Mouse (Mus musculus) hindlimb bud, embryonic 11.5 days (tissue): Measurements from ENCODE around the gene Prn.
A peak's percentile ranks its signal among the peaks of the same experiment; 100 is the strongest.

Source experiments
- DNase-seq: peaks from one replicate; pipeline ENCODE4 v3.0.0-alpha.2; 2012; ENCODE audit warnings: low read depth, low spot score; ENCODE audit errors: extremely low spot score

Gene Prn

GRCm38 (mm10) chr2:131948156-131948555, 38.4 kb downstream of the Prn start:
- DNase-seq: no peak

GRCm38 (mm10) chr2:131948916-131949639, 39.3 kb downstream of the Prn start:
- no peak for DNase-seq

DNA sequence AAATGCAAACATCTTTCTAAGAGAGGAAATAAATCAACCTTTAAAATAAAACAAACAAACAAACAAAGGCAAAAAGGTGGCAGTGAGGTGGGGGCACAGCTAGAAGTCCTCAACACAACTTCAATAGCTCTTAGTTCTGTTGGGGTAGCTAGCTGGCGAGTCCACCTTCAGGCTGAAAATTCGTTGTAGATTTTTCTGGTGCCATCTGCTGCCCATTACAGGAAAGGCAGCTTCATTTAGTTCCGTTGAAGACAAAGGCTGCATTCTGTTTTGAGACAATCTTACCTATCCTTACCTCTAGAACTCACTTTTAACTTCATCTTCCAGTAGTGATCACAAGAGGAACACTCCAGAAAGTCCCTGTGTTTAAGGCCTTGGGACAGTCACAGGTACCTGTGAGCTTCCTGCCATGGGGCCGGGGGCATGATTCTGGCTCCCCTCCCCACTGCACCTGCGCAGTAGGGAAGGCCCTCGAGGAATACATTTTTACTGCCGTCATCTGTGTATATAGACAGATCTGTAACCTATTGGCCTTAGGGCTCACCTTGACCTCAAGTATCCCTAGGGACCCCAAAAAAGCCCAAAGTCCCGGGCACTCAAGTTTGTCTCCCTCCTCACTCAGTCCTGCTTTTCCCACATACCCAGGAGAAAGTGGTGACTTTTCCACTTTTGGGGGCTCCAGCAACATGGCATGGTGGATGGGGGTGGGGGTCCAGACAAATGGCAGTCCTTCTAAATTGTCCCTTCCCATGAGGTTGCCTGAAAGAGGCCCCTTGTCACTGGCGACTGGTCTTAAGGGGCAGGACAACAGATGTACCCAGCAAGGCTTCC, 40.2 kb downstream of the Prn start:
- no peak for DNase-seq

DNA sequence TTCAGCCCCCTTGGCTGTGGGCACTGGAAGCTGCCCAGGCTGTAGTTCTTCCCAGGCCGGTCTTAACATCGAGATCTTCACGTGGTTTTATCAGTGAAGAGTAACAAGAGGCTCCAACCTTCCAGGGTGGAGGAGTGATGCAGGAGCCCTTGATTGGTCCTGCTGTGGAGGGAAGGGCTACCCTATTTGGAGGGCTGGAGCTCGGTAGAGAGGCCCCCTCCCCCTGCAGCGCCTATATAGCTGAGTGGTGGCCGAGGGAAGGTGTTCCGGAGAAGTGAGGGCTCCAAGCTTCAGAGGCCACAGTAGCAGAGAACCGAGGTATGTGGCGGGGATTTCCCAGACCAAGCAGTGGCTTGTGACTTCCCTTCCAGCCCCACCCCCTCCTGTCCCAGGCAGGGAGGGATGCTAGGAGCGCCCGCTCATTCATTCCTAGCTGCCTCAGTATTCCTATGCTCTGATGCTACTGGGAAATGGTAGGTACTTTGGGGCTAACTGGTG, 40.9 kb downstream of the Prn start, which contains the start of gene Prnd:
Gene Prnd (plus strand): TSS at position 264 of the 498 bp plus-strand sequence.
- no peak for DNase-seq

GRCm38 (mm10) chr2:131952456-131952855, 42.7 kb downstream of the Prn start:
- no peak for DNase-seq

GRCm38 (mm10) chr2:131952961-131953538, 43.3 kb downstream of the Prn start:
- DNase-seq: no peak

DNA sequence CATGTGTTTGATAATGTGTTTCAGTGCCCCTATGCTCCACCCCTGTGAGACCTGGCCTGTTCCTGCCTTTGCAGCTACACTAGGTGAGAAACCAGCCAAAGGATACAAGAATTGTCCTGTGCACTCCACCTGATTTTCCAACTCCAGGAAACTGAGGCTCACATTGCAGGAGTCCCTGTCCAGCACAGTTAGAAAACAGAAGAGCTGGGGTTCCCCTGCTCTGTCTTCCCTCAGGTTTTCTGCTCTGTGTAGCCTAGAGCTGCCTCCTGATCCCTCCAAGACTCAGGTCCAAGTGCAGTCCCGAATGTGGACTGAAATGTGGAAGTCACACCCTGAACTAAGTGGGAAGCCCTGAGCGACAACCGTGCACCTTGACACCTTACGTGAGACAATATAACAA, 44.0 kb downstream of the Prn start:
- no peak for DNase-seq

DNA sequence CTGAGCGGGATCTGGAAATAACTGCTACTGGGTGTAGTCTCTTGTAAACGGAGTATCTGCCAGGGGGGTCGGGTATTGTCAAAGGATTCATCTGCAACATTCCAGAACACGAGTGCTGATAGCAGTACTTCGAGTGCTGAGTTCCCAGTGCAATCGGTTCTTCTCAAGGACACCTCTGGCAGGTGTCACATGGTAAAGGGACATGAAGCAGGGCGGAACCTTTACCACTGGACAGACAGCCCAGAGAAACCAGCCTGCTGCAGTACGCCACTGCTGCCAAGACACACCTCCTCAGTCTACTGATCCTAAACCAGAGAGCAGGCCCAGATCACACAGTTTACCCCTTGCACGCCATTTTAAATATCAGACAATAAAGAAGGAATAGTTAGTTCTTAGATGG, 45.1 kb downstream of the Prn start:
- DNase-seq: no peak

- DNase-seq: no peak
Observed at GRCm38 (mm10) chr2:131955264-131955663, 45.5 kb downstream of the Prn start.

GRCm38 (mm10) chr2:131956336-131957256, 46.8 kb downstream of the Prn start:
- no peak for DNase-seq

DNA sequence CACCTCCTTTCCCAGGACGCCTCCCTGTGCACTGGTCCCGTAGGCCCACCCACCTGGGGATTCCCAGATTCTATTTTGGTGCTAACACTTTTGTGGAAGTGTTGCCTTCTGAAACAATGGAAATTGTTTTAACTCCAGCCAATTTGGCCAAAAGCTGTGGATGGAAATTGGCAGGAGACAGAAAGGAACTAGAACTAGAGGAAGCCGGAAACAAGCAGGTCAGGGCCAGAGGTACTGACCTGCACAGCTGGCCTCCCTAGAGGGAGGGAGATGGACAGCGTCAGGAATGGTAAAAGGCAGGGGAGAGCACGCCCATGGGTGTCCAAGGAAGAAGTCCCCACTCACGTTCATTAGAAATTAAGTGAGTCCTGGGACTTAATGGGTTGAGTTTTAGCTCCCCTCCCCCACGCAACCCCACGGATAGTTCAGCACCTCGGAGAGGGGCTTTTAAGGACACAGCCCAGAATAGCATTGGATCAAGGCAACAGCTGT, 48.0 kb downstream of the Prn start:
- DNase-seq: no peak

DNA sequence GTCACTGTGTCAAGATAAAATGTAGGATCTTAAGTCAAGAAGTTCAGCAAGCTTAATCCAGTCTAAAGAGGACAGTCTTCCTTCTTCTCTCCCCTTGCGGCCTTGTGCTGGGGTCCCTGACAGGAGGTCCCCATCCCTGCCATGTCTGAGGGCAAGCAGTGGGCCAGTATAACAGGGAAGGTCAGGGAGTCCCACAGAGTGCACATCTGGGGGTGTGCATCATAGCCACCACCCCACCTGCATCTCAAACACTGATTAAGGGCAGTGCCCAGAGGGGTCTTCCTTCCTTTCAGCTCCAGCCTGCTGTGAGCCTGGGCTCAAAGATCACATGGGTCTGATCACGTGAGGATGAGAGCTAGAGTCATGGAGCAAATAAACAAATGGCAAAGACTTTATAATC, 51.9 kb downstream of the Prn start:
- DNase-seq: no peak

- DNase-seq: no peak
Observed at GRCm38 (mm10) chr2:131970597-131970996, 60.8 kb downstream of the Prn start.

- DNase-seq: no peak
Observed at GRCm38 (mm10) chr2:131971098-131971497, 61.3 kb downstream of the Prn start.

DNA sequence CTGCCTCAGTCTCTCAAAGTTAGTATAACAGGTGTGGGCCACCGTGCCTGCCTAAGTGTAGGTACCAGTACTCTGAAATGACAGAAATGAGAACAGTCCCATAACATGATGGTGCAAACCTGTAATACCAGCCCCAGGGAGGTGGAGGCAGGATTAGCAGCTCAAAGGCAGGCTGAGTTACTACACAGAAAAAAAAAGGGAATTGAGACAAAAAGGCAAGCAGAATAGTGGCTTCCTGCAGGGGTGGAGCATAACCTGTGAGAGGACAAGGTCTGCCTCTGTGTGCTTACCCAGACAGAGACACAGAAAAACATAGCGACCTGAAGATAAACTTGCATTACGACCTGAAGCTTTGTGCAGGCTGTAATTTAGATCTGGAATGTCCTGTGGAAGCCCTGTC, 66.9 kb downstream of the Prn start:
- DNase-seq: no peak

GRCm38 (mm10) chr2:131980866-131981265, 71.1 kb downstream of the Prn start:
- DNase-seq: no peak

GRCm38 (mm10) chr2:131982546-131983196, 72.9 kb downstream of the Prn start:
- peak; percentile 71 for DNase-seq

DNA sequence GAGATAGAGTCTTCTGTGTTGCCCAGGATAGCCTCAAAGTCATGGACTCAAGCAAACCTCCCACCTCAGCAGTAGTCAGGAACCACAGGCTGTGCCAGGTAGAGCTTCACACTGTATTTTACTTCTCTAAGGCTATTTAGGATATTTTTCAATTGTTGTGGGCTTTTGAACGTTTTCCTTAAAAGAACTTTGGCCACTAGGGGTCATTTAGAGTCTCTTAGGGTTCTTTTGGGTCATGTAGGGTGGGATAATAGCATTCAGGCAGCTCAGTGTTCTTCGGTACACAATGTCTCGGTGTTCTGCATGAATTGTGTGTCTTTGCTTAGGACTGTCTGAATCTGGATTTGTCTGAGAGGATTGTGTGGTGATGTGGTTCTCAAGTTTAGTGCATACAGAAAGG, 78.2 kb downstream of the Prn start:
- DNase-seq: no peak

DNA sequence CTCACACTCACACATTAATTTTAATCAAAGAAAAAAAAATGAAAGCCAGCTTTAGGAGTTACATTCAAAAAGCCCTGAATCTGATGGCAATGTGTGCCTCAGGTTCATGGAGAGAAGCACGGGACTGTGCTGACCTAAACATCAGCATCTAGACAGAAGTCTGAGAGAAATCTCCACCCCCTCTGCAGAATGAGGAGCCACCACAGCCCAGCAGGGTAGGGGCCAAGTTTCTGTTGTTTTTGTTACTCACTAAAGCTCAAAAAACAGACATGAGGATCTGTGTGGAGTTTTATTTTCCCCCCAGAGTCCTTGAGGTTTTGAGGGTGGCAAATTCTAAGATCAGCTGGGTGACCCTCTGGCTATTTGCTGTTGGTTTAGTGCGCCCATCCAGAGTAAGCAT, 78.8 kb downstream of the Prn start:
- DNase-seq: no peak

GRCm38 (mm10) chr2:131992487-131992886, 82.7 kb downstream of the Prn start:
- DNase-seq: no peak
